10 mouse cellular contexts compared by ENCODE assay signal in the genomic region with DNA sequence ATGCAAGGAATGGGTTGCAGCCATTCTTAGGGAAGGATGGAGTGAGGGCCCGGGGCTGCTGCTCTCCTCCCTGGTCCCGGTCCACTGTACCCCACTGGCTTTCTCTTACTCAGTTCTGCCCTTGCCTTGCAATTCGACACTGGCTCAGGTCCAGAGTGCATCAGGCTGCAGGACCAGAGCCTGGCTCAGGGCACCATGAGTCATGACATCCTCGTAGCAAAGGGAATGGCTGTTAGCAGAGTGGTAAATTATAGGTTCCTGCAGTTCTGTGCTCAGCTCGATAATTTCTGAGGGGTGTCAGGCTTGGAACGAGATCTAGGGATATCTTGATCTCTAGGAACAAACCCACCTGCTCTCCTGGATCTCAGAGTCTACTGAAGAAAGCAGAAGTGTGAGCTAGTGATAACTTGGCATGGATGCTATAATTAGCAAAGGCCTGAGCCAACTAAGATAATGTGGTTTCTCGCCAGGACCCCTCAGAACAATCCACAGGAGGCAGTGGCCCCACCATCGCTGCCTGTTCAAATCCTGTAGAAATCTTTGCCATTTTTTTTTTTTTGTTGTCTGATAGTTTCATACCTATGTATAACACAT.
DNase-seq lines count a peak whose midpoint lies in the region; ATAC-seq and TF ChIP-seq lines count a peak whose summit lies in the region.
"Had no signal": no experiment of that assay in that cellular context is flagged by ENCODE, and none has a peak within 500 bp of the region (broad histone marks: within the 10 kb centered on the region; RNA-seq: fewer than 3 reads in every experiment).

No protein-coding gene starts in this region.

- TF ChIP-seq CTCF in heart, postnatal 0 days (IDR thresholded peaks at IDR 0.05; ENCODE audit: low read depth): no peak
- TF ChIP-seq CTCF in cerebellum, adult 2 months (IDR thresholded peaks at IDR 0.05; ENCODE audit: borderline replicate concordance, insufficient read depth, low read depth, low read length): 0 out of 2 replicates have a peak, but pooled peaks have one; percentile 2
- no peak for TF ChIP-seq CTCF in forebrain, postnatal 0 days (IDR thresholded peaks at IDR 0.05; ENCODE audit: low read depth)

- TF ChIP-seq EP300 in heart, postnatal 0 days (IDR thresholded peaks at IDR 0.05; ENCODE audit: low read depth): no peak

- 0 out of 2 replicates have a peak overlapping the region, but pooled peaks have one; percentile 8 for H3K4me2 ChIP-seq in heart, postnatal 0 days (ENCODE audit: low read depth, low read length)
- H3K4me2 ChIP-seq in heart, embryonic 11.5 days: no peak overlapping the region
- no peak overlapping the region for H3K4me2 ChIP-seq in forebrain, embryonic 14.5 days (ENCODE audit: low read length)
- H3K4me2 ChIP-seq in forebrain, postnatal 0 days (ENCODE audit: low read depth): no peak overlapping the region
- H3K4me2 ChIP-seq: hindbrain, embryonic 13.5 days had no signal

- H3K36me3 ChIP-seq in heart, postnatal 0 days (replicated peaks; ENCODE audit: control insufficient read depth, insufficient read depth, low read length): no peaks in the 10 kb centered on the region
- H3K36me3 ChIP-seq in heart, embryonic 11.5 days (ENCODE audit: control insufficient read depth, insufficient read depth, low read length): no peaks in the 10 kb centered on the region
- H3K36me3 ChIP-seq in forebrain, embryonic 14.5 days (ENCODE audit: control insufficient read depth, insufficient read depth, low read length): no peaks in the 10 kb centered on the region
- H3K36me3 ChIP-seq in forebrain, postnatal 0 days (ENCODE audit: insufficient read depth): no peaks in the 10 kb centered on the region
- H3K36me3 ChIP-seq: hindbrain, embryonic 13.5 days had no signal

- no peak overlapping the region for H3K9ac ChIP-seq in heart, postnatal 0 days (replicated peaks; ENCODE audit: low read depth, low read length)
- H3K9ac ChIP-seq in heart, embryonic 11.5 days (ENCODE audit: low read depth, low read length): no peak overlapping the region
- H3K9ac ChIP-seq in forebrain, embryonic 14.5 days (ENCODE audit: low read length): no peak overlapping the region
- H3K9ac ChIP-seq in forebrain, postnatal 0 days: no peak overlapping the region
- H3K9ac ChIP-seq: hindbrain, embryonic 13.5 days had no signal

- 20% methylated on average over 8 of the region's 8 CpGs for WGBS in heart, postnatal 0 days
- 33% methylated on average over 8 of the region's 8 CpGs for WGBS in heart, embryonic 11.5 days (ENCODE audit: insufficient replicate concordance)
- 8% methylated on average over 8 of the region's 8 CpGs for WGBS in cerebellum, adult 2 months
- 51% methylated on average over 8 of the region's 8 CpGs for WGBS in forebrain, embryonic 14.5 days
- 46% methylated on average over 8 of the region's 8 CpGs for WGBS in forebrain, postnatal 0 days

- H3K9me3 ChIP-seq in heart, postnatal 0 days (replicated peaks; ENCODE audit: control insufficient read depth, low read length): no peaks in the 10 kb centered on the region
- H3K9me3 ChIP-seq in heart, embryonic 11.5 days (replicated peaks; ENCODE audit: control insufficient read depth, low read length): no peaks in the 10 kb centered on the region
- no peaks in the 10 kb centered on the region for H3K9me3 ChIP-seq in forebrain, embryonic 14.5 days (replicated peaks; ENCODE audit: control insufficient read depth, low read length)
- no peaks in the 10 kb centered on the region for H3K9me3 ChIP-seq in forebrain, postnatal 0 days (ENCODE audit: low read length)
- H3K9me3 ChIP-seq: hindbrain, embryonic 13.5 days had no signal

- H3K4me3 ChIP-seq in heart, postnatal 0 days (ENCODE audit: low read depth, low read length): no peak overlapping the region
- no peak overlapping the region for H3K4me3 ChIP-seq in heart, embryonic 11.5 days (ENCODE audit: low read depth, low read length)
- H3K4me3 ChIP-seq in cerebellum, adult 2 months (replicated peaks; ENCODE audit: insufficient read depth, low read depth, low read length): no peak overlapping the region
- no peak overlapping the region for H3K4me3 ChIP-seq in forebrain, embryonic 14.5 days (ENCODE audit: low read depth, low read length)
- H3K4me3 ChIP-seq in forebrain, postnatal 0 days (ENCODE audit: low read depth, low read length): no peak overlapping the region
- H3K4me3 ChIP-seq: hindbrain, embryonic 13.5 days had no signal

- no peak overlapping the region for H3K27ac ChIP-seq in heart, postnatal 0 days (ENCODE audit: low read depth)
- H3K27ac ChIP-seq in heart, embryonic 11.5 days (ENCODE audit: low read depth, low read length): no peak overlapping the region
- peak overlapping the region; percentile 62; the same call in 1 of the 2 replicates for H3K27ac ChIP-seq in cerebellum, adult 2 months (ENCODE audit: insufficient read depth, low read length)
- no peak overlapping the region for H3K27ac ChIP-seq in forebrain, embryonic 14.5 days (ENCODE audit: low read depth, low read length)
- no peak overlapping the region for H3K27ac ChIP-seq in forebrain, postnatal 0 days (ENCODE audit: low read depth, low read length)
- H3K27ac ChIP-seq: hindbrain, embryonic 13.5 days had no signal

- no peak for ATAC-seq in heart, postnatal 0 days (ENCODE audit: insufficient read depth, low read depth)
- no peak for ATAC-seq in heart, embryonic 11.5 days (replicated peaks; ENCODE audit: insufficient number of reproducible peaks, low FRiP score, low TSS enrichment)
- ATAC-seq in forebrain, embryonic 14.5 days: no peak
- no peak for ATAC-seq in forebrain, postnatal 0 days

- no peaks in the 10 kb centered on the region for H3K27me3 ChIP-seq in heart, postnatal 0 days (ENCODE audit: control insufficient read depth, insufficient read depth, low read length)
- H3K27me3 ChIP-seq in heart, embryonic 11.5 days (ENCODE audit: control insufficient read depth, insufficient read depth, low read length): no peaks in the 10 kb centered on the region
- H3K27me3 ChIP-seq in cerebellum, adult 2 months (ENCODE audit: control insufficient read depth, insufficient read depth, low read length): no peaks in the 10 kb centered on the region
- H3K27me3 ChIP-seq in forebrain, embryonic 14.5 days (replicated peaks; ENCODE audit: control insufficient read depth, insufficient read depth, low read length): no peaks in the 10 kb centered on the region
- no peaks in the 10 kb centered on the region for H3K27me3 ChIP-seq in forebrain, postnatal 0 days (ENCODE audit: insufficient read depth, low read length)
- H3K27me3 ChIP-seq: hindbrain, embryonic 13.5 days had no signal

- TF ChIP-seq POLR2A in cerebellum, adult 2 months (IDR thresholded peaks at IDR 0.05; ENCODE audit: borderline replicate concordance, insufficient read depth, low read length): no peak

- DNase-seq in heart, postnatal 0 days (ENCODE audit: low spot score): no peak
- DNase-seq in urinary bladder, postnatal 14 days (ENCODE audit: low spot score): peak; percentile 8
- no peak for DNase-seq in urinary bladder, postnatal 25 days (ENCODE audit: low spot score)
- DNase-seq in cerebellum, adult 2 months: peak; percentile 81 to 90
- no peak for DNase-seq in thymus, postnatal 10 days (ENCODE audit: low spot score in 2 of 2)
- no peak for DNase-seq in forebrain, embryonic 14.5 days (ENCODE audit: low spot score)
- no peak for DNase-seq in forebrain, postnatal 0 days
- DNase-seq: lung, postnatal 4 days had no signal

- H3K4me1 ChIP-seq in heart, postnatal 0 days (ENCODE audit: control insufficient read depth, insufficient read depth): peaks cover 11% of the 10 kb centered on the region; the same call in 1 of the 2 replicates
- peaks cover 3% of the 10 kb centered on the region; the same call in 1 of the 2 replicates for H3K4me1 ChIP-seq in heart, embryonic 11.5 days (ENCODE audit: control insufficient read depth, insufficient read depth, low read length)
- H3K4me1 ChIP-seq in cerebellum, adult 2 months (ENCODE audit: control insufficient read depth, insufficient read depth, low read length): peaks cover 11% of the 10 kb centered on the region
- H3K4me1 ChIP-seq in forebrain, embryonic 14.5 days (ENCODE audit: control insufficient read depth, insufficient read depth, low read length): no peaks in the 10 kb centered on the region
- no peaks in the 10 kb centered on the region for H3K4me1 ChIP-seq in forebrain, postnatal 0 days (ENCODE audit: insufficient read depth)

Comparison
In these comparisons a context has a peak if more than half of its experiments do, and no peak if none do; other contexts are left out.
1. DNase-seq: peak in urinary bladder, postnatal 14 days (single experiment) and cerebellum, adult 2 months (2 of 2); none in heart, postnatal 0 days (single experiment), urinary bladder, postnatal 25 days (single experiment), thymus, postnatal 10 days (0 of 2), forebrain, embryonic 14.5 days (single experiment) and forebrain, postnatal 0 days (single experiment).